Mouse (Mus musculus) retina, embryonic 14.5 days (tissue): ENCODE measurements around the gene Josd2.
A peak's percentile ranks its signal among the peaks of the same experiment; 100 is the strongest.

Source experiments
- DNase-seq: peaks from one replicate; pipeline ENCODE4 v3.0.0-alpha.2; 2015; ENCODE audit warnings: low spot score

The Josd2 gene

GRCm38 (mm10) chr7:44500046-44500445, 32.3 kb downstream of the Josd2 start:
- DNase-seq, result no peak

GRCm38 (mm10) chr7:44501563-44502115, 33.9 kb downstream of the Josd2 start:
- DNase-seq, result peak; percentile 87

- no peak for DNase-seq
These were observed 39.7 kb downstream of the Josd2 start for GRCm38 (mm10) chr7:44507491-44507890.

GRCm38 (mm10) chr7:44519240-44519913, 51.6 kb downstream of the Josd2 start:
- DNase-seq, result peak; percentile 26

- DNase-seq, result no peak
These were observed 53.2 kb downstream of the Josd2 start for GRCm38 (mm10) chr7:44520990-44521389.
